In genomic region chr2:166324439-166324838, GRCm38 (mm10) we compare ENCODE assay signal across 8 mouse cellular contexts.
A peak's percentile ranks its signal among the peaks of the same experiment; 100 is the strongest.
DNase-seq lines count a peak whose midpoint lies in the region; ATAC-seq lines count a peak whose summit lies in the region.

No protein-coding gene starts in this region.

- H3K4me3 ChIP-seq in neural tube, embryonic 14.5 days (ENCODE audit: low read depth, low read length), result no peak overlapping the region

- peak; percentile 65; the same call in 1 of the 2 replicates for ATAC-seq in neural tube, embryonic 14.5 days (ENCODE audit: low read depth)

- H3K4me1 ChIP-seq in neural tube, embryonic 14.5 days (ENCODE audit: control insufficient read depth, insufficient read depth, low read length), result peaks cover 21% of the 10 kb centered on the region

- 19% methylated on average over 10 of the region's 10 CpGs for WGBS in neural tube, embryonic 14.5 days

- no peak overlapping the region for H3K4me2 ChIP-seq in neural tube, embryonic 14.5 days (ENCODE audit: low read depth, low read length)

- H3K36me3 ChIP-seq in neural tube, embryonic 14.5 days (ENCODE audit: control insufficient read depth, insufficient read depth, low read length), result no peaks in the 10 kb centered on the region

- H3K27ac ChIP-seq in neural tube, embryonic 14.5 days (ENCODE audit: low read depth, low read length), result no peak overlapping the region

- H3K9me3 ChIP-seq in neural tube, embryonic 14.5 days (ENCODE audit: control insufficient read depth, low read length), result no peaks in the 10 kb centered on the region

- no peaks in the 10 kb centered on the region for H3K27me3 ChIP-seq in neural tube, embryonic 14.5 days (ENCODE audit: control insufficient read depth, insufficient read depth, low read length)

- DNase-seq in adrenal gland, postnatal 10 days, result peak; percentile 64
- no peak for DNase-seq in adrenal gland, adult 8-10 months
- peak; percentile 13 for DNase-seq in urinary bladder, postnatal 25 days (ENCODE audit: low spot score)
- DNase-seq in urinary bladder, postnatal 10 days (ENCODE audit: low spot score), result no peak
- peak; percentile 92 for DNase-seq in kidney, postnatal 14 days
- no peak for DNase-seq in thymus, postnatal 25 days
- DNase-seq in layer of hippocampus, adult 18-20 months (ENCODE audit: low spot score in 2 of 2), result no peak

- H3K9ac ChIP-seq in neural tube, embryonic 14.5 days (replicated peaks; ENCODE audit: low read depth, low read length), result no peak overlapping the region

Comparison
In these comparisons a context has a peak if more than half of its experiments do, and no peak if none do; other contexts are left out.
1. DNase-seq: peak in adrenal gland, postnatal 10 days (single experiment), urinary bladder, postnatal 25 days (single experiment) and kidney, postnatal 14 days (single experiment); none in adrenal gland, adult 8-10 months (single experiment), urinary bladder, postnatal 10 days (single experiment), thymus, postnatal 25 days (single experiment) and layer of hippocampus, adult 18-20 months (0 of 2).